Mouse (Mus musculus): ENCODE measurements around the gene Olfr996.

GRCm38 (mm10) chr2:85532082-85532778 is 46.8 kb upstream of the Olfr996 start:
- TF ChIP-seq POLR2A (IDR thresholded peaks at IDR 0.05; ENCODE audit: borderline replicate concordance, low read depth, low read length) (no peak), CTCF (IDR thresholded peaks at IDR 0.05; ENCODE audit: low read depth, low read length) (no peak)
